Mouse (Mus musculus) cerebellum, adult 9-11 months (tissue): ENCODE results near the gene Abcc9.

Source experiments
- DNase-seq: peaks from one replicate; pipeline ENCODE4 v3.0.0; 2022

The Abcc9 gene

DNA sequence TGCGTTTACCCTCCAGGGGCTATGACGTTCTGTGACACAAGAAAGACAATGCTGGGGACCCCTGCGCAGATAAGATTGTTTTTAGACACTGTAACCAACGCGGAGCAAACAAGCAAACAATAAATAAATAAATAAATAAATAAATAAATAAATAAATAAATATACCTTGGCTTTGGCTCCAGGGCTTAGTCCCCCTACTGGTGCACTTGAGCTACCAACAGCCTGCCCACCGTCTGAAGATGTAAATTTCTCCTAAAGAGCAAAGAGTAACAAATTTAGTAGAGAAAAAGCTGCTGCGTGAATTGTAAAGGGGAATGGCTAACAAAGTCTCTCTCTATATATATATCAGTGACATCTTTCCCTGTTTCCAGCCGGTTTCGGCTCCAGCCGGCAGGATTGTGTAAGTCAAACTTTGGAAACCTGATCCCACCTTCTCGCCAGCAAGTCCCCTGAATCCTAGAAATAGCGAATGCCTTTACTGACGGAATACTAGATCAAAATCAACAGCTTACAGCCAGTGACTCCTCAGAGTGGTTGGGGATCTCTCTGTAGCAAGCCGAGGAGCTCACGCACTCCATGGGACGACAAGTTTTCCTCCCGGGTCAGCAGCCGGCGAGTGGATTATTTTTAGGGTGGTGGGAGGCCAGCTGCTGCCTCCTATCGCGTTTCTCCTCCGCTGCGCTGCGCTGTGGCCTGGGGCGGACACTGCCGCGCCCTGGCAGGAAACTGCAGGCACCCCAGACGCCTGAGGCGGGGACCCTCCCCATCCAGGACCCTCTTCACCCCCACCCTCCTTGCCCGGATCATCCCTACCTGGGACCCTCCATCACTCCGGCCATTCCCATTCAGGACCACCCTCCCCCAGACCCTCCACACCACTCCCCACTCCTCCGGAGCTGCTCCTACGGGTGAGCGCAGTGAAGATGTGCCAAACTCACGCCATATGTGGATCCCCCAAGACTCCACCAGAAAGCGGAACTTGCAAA is at the start of gene Abcc9:
Abcc9 (minus strand) TSS at position 664 of the 986 bp plus-strand sequence.
- no peak for DNase-seq

DNA sequence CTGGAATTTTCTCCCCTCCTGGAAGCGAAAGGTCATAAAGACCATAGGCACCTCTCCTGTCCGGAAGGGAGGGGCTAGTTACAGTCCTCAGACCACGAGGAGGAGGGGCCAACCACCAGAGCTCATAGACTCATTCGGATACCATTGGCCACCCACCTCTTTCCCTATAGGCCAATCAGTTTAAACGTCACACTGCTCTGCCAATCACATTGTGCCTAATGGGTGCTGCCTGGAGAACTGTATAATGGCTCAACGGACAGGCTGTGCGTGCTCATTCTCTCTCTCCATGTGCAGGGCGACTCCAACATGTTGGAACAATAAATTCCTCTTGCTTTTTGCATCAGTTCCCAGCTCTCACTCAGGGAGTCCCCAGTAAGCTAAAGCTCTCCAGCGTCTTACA is 49.2 kb upstream of the Abcc9 start:
- no peak for DNase-seq

DNA sequence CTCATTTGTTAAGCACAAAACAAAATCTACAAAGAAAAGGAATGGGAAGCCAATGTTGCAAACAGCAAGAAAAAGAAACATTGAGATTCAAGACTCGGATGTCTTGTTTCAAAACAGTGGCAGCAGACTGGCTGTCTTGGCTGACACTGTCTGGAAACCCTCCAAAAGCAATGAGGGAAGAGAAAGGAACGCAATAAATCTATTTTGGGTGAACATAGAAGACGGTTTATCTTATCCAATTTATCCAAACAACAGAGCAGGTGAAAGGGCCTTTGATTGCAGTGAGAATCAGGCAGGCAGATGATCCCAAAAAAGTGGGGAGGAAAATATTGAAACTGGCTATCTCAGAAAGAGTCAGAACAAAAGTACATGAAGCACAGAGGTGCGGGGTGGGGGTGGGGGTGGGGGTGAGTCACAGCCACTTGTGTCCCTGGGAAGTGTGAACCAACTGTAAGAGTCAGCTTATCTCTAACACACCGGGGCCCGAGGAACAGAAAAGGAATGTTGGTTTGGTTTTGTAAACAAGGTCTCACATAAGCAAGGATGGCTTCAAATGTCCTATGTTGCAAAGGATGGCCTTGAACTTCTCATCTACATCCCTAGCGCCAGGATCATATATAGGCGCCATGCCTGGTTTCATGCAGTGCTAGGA is 46.1 kb upstream of the Abcc9 start:
- no peak for DNase-seq

- no peak for DNase-seq
Observed at GRCm38 (mm10) chr6:142747165-142747564, 45.0 kb upstream of the Abcc9 start.

DNA sequence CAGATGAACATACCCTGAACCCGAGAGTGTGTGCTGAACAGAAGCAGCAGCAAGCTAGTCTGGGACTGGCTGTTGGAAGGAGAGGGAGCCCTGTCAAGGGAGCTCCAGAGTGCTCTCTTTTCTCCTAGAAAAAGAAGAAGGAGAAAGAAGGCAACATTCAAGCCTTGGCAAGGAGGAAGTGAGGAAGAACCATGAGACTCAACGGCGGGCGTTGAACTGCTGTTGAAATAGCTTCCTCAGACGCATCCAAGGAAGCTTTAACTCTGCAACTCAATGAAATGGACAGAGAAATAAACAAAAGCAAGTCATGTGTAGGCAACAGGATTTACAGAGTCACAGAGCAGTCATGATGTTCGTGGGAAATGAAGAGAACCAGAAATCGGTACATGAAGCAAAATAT is 44.6 kb upstream of the Abcc9 start:
- no peak for DNase-seq

DNA sequence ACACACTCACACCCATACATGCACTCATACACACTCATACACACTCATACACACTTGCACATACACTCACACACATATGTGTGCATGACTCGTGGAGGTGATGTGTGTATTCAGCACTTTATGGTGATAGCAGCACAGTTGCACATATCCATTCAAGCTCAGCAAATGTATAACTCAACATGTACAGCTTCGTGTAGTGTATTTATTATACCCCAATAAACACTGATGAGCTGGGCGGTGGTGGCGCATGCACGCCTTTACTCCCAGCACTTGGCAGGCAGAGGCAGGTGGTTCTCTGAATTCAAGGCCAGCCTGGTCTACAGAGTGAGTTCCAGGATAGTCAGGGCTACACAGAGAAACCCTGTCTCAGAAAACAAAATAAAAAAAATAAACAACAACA is 43.4 kb upstream of the Abcc9 start:
- no peak for DNase-seq

DNA sequence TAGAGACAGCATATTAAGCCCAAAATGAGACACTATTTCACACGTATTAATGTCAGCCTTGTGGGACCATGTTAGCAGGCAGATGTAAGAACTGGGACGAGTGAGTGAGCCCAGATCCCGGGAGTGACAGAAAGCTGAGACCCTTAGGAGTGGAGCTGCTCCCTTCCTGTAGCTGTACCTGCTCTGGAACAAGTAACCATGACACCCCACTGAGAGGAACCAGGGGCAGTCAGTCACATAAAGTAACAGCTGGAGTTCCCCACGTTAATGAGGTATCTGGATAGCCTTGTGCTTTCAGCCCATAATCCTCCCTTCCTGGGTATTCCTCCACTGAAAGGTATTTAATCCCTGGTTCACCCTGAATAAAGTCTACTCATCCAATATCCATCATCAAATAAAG is 41.1 kb upstream of the Abcc9 start:
- no peak for DNase-seq

DNA sequence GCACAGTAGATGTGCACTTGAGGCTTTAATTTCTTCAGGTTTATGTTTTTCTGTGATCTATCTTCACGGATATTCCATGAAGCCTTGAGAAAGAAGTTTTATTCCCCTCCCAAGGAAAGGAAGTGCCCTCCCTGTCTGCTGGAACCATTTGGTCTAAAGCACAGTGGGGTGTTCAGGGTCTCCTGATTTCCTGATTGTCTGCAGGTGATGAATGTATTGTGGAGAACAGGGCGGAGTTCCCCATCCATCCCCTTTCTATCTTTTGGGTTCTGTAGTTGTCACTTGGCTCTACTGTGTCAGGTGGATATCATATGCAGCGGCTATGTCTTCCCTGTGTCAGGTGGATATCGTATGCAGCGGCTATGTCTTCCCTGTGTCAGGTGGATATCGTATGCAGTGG is 39.6 kb upstream of the Abcc9 start:
- no peak for DNase-seq

GRCm38 (mm10) chr6:142738637-142739036 is 36.5 kb upstream of the Abcc9 start:
- DNase-seq = no peak

DNA sequence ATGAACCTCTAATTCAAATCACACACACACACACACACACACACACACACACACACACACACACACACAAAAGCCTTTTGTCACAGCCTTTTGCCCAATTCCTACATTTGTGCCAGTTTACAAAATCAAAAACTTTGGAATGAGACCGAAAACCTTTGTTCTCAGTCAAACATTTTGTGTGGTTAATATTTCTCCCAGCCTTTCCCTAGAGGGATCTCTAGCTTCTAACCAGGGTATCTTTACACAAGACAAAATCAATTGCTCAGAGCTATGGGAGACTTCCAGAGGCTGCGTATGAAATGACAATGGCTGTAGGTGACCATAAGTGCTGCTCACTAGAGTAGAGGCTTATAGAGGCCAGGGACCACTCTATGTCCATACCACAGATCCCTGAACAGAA is 36.1 kb upstream of the Abcc9 start:
- DNase-seq = no peak

DNA sequence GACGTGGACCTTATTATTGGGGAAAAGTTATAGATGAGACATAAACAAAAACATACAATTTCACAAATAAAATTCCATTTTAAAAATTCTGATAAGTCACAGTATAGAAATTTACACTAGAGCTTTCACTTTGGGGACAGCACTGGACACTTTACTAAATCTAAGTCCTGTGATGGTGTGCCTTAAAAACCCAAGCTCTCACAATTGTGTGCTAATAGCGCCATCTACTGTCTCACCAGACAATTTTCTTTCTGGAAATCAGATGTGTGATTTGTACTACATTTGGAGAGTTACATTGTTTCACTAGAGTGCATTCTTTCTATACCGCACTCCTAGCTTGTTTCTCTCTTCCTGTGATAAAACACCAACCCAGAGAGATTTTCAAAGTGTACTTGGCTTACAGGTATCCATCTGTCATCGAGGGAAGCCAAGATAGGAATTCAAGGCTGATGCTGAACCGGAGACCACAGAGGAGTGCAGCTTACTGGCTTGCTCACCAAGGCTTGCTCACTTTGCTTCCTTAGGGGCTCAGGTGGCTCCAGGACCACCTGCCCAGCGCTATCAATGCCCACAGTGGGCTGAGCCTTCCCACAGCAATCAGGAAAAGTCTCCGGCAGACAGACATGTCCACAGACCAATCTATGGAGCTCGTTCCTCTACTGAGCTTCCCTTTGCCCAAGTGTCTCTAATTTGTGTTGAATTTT is 33.3 kb upstream of the Abcc9 start:
- DNase-seq = no peak

DNA sequence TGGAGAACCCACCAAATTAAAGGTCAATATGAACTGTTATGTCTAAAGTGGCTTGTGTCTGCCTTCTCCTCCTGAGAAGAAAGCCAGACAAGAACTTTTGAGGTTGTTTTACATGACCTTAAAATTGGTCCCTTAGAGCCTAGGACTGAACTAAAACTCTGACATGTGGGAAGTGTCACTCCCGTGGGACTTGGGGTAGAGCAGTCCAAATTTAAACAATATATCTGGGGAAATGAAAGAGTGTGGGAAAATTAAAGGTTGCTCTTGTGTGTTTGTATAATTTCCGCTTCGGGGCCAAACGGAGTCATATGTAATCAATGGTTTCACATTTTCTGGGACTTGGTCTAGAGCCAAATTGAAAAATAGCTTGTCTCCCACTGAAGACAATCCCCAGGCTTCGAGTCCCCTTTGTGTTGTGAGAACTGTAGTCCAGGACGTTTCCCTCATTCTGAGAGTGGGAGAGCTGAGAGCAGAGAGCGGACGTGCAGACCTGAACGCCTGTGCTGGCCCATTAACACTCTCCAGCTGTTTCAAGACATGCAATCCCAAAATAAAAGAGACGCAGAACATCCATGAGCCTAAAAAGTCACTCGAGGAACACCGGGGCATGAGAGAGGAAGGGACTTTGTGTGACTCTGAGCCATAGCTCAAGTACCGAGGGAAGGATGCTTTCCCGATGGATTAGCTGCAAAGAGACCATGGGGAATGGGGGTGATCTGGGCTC is 30.6 kb upstream of the Abcc9 start:
- DNase-seq = no peak

- DNase-seq = no peak
Observed at GRCm38 (mm10) chr6:142726032-142726431, 23.9 kb upstream of the Abcc9 start.

GRCm38 (mm10) chr6:142721731-142722130 is 19.6 kb upstream of the Abcc9 start:
- DNase-seq = no peak

- no peak for DNase-seq
Observed at GRCm38 (mm10) chr6:142720641-142721040, 18.5 kb upstream of the Abcc9 start.

DNA sequence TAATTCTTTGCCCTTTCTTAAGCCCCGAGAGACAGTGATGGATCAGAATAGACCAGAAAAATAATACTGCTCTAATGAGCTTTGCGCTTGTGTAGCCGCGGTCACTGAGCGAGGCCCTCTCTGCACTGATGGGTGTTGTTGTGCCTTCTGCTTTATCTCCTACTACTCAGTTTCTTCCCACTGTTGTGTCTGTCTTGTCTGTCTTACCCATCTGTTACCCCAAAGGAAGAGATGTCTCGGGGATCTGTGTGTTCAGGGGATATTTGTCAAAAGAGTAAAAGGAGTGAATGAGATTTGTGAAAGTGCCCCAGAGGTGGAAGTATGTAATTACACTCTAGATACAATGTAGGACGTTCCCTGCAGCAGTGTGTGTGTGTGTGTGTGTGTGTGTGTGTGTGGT is 16.1 kb upstream of the Abcc9 start:
- DNase-seq = no peak

GRCm38 (mm10) chr6:142717186-142717585 is 15.1 kb upstream of the Abcc9 start:
- no peak for DNase-seq

DNA sequence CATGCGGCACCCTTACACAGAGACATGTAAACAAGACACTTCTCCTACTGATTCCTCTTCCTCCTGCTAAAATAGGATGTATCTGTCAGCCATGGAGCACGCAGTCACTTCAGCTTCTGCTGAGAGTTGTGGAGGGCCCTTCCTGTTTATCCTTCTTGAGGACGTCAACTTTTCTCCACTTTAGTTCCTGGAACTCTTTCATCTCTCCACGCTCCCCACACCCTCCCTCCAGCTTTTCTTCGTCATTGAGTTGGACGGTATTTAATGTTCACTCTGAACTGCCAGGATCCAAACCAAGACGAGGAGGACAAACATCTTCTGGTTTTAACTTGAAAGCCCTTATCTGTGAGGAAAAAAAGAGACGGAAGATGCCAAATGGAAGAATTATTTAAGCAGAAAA is 12.9 kb upstream of the Abcc9 start:
- DNase-seq = no peak

DNA sequence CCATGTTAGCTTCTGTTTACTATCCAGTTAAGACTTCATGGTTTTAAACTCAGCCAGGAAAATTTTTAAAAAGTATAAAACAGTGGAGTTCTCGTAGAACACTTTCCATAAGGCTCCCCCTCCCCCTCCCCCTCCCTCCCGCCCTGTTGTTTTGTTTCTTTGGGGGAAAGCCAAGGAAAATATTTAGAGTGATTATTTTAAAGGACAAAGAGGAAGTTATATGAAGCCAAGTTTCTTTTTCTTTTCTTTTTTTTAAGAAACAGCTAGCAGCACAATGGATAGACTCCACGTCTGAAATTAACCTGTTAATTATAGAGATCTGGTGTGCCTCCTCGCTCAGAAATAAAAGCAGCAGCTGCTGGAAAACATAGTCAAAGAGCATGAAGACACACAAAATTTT is 9.0 kb upstream of the Abcc9 start:
- DNase-seq = no peak

DNA sequence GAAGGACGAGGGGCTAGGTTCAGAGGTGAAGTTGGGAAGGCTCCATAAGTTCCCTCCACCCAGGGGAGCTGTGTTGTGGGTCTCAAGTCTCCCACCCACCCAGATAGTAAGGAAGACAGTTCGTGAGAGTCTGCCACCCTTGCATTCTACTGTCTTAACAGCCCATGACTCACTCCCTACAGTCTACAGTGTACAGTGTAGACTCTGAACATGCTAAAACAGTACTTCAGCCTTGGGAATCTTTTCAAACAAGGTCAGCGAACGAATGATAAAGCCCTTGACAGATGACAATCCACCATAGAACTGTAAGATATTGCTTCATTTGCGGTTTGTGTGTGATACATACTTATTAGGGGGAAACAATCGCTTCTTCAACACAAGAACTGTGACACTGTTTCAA is 8.6 kb upstream of the Abcc9 start:
- DNase-seq = no peak

DNA sequence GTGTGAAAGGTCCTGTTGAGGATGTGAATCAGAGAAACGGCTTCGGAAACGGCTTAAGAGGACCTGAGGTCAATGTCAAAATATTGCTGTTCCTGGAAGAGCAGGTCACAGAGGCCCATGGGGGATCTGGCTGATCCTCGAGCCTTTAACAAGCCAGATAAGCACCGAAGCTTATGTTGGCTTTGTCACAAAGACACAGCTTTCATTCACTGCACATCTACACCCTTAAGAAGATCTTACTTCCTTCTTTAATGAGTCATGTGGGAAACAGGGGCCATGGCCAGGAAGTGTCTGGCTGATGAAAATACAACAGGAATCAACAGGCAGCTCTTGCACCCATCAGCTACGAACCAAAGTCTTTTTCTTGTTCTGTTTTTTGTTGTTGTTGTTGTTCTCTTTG is 6.3 kb upstream of the Abcc9 start:
- no peak for DNase-seq

- no peak for DNase-seq
Observed at GRCm38 (mm10) chr6:142706688-142707087, 4.6 kb upstream of the Abcc9 start.

DNA sequence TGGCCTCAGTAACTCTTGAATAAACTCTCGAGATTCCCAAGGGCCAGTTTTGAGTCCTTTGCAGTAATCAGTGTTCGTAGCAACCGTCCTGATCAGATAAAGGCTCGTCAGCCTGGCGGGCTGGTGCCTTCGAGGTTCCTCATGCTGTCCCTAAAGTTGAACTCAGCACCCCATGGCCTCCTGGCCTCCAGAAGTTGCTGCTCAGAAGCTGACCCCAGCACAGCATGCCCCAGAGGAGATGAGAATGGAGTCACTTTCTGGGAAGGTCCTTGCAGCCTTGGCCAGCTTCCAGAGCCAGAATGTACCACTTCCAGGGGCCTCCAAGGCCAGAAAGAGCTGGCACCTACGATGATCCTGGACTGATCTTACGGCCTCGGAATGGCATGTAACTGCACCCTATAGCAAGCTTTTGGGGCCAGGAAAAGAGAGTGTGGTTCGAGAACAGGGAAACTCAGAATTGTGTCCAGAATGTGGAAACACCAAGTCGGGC is 1.4 kb upstream of the Abcc9 start:
- no peak for DNase-seq
